Mouse (Mus musculus) kidney, adult 11 months (tissue): Measurements from ENCODE around the gene Txndc12.

Source experiments
- DNase-seq: peaks from one replicate; pipeline ENCODE4 v3.0.0; 2022

Gene Txndc12

DNA sequence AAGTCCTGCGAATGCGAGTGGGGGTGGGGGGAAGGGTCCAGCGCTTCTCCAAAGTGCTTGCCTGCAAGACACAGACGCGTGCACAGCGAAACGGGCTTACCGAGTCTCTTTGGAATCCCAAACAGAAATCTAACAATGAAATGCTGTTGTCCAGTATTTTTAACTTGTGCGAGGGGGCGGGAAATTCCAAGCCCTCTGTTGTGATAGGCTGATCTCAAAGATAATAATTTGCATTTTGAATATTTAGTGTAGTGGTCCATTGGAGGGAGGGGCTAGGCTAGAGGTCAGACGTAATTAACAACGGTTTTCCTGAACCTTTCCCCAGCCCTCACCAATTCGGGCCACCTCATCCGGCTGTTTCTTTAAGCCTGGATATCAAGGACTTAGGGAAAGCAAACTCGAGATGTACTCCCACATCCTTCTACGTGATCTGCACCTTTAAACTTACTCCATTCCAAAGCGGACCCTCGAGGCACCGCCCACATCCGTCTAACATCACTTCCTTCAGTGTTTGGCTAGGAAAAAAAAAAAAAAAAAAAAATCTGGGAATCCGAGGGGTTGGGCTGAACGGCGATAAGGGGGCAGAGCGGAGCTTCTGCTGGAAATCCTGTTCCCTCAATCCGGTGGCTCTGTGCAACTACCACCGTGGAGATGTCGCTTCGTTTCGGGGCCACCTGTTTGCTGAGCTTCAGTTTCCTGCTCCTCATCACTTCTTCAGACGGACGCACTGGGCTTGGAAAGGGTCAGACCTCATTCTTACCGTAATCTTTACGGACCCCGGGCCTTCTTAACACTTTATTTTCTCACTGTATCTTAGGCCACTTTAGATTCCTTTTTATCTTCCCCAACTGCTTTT lies at the start of gene Txndc12:
Gene Txndc12 (plus strand): TSS at position 487 of the 856 bp plus-strand sequence.
- peak; percentile 93 for DNase-seq

DNA sequence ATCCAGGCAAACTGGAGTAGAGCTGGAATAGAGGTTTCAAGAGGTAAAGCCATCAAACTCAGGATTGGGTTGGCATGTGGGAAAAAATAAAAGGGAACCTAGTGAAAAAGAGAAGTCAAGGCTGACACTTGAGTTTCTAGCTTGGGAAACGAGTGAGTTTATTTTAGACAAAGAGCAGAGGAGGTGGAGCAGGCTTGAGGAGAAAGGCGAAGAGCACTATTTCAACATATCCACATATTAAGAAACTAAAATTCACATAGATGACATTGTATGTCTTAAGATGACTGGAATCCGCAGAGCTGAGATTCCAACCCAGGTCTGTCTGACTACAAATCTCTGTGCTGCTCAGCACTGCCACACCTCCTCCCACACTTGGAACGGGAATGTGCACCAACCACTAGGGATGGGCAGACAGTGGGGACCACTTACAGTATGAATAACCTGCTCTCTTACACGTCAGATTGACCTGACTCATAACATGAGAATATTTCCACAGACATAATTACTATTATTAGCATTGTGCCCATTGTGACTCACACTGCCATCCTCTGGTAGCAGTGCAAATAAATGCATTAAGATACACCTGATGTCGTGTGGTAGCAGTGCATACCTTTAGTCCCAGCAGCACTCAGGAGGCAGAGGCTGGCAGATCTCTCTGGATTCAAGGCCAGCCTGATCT lies 45.0 kb upstream of the Txndc12 start:
- DNase-seq = no peak

- no peak for DNase-seq
These were observed 43.9 kb upstream of the Txndc12 start for GRCm38 (mm10) chr4:108790507-108790906.

- DNase-seq = no peak
These were observed 40.5 kb upstream of the Txndc12 start for GRCm38 (mm10) chr4:108793941-108794340.

DNA sequence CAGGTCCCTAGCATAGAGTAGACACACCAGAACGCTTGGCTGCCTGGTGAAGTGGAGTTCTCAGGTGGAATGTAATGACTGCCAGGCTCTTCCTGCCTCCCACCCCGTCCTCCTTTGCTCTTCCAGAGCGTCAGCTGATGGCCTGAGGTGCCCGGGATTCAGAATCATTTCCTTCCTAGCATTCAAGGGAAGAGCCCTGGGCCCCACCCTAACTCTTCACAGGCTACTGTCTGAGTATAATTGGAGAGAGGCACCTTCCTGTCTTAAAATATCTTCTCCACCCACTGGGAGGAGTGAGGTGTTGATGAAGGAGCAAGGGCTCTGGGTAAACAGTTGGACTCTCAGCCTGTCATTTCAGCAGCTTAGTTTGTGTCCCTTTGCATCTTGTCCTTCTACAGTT lies 37.7 kb upstream of the Txndc12 start:
- peak; percentile 34 for DNase-seq

DNA sequence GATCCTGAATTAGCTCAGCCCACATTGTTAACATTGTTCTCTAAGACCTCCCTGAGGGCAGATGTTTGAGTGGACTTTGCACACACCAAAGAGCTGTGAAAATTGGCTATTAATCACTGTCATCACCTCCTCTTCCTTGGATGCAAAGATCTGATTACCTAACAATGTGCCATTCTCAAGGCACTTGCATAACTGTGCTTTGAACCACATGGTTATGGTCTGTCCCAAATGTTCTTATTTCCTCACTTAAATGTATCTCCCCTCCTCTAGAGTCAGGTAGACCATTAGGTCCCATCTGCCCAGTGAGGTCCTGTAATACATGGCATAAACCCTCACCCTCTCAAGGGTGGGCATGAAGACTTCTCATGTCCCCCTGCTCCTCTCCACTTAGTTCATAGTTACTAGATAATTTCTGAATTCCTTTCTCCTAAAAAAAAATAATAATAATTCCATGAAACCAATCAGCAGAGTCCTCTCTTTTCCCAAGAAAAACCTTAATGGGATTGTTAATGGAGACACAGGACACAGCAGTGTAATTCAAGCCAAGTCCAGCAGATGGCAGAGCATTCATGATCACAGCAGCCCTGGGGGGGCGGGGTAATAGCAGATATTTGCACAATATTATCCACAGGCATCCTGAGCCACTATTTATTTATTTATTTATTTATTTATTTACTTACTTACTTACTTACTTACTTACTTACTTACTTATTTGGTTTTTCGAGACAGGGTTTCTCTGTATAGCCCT lies 36.1 kb upstream of the Txndc12 start:
- peak; percentile 44 for DNase-seq

GRCm38 (mm10) chr4:108803535-108803934 lies 30.9 kb upstream of the Txndc12 start:
- no peak for DNase-seq

DNA sequence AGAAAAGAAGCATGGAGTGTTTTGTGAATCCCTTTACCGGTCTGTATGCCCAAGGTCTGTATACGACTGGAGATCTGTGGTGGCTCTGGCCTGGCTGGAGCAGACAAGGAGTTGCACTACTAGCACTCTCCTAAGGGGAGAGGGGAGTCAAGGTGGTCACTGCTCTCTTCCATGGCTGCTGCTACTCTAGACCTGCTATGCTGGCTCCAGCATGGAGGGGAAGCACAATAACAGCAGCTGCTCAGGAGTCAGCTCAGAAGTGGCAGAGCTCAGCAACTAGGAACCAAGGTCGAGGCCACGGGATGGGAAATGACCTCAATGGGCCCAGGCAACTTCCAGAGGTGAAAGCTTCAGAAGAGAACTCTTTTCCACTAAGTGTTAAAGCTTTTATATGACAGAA lies 23.3 kb upstream of the Txndc12 start:
- DNase-seq = no peak

DNA sequence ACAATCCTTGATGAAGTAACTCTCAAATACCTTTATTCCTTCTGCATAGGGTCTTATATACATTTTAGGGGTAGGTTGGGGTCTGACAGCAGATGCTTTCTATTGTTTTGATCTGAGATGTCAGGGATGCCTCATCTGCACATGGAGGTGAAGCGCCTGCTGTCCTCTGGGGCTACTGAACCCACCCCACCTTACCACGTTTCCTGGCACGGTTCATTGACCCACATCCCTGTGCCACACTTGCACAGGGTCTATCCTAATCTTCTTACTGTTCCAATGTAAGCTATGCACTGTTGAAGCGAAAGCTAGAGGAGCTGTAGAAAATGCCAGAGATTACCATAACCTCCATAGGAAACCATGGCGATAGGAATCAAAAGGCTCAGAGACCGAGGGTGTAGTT lies 22.9 kb upstream of the Txndc12 start:
- DNase-seq = no peak

DNA sequence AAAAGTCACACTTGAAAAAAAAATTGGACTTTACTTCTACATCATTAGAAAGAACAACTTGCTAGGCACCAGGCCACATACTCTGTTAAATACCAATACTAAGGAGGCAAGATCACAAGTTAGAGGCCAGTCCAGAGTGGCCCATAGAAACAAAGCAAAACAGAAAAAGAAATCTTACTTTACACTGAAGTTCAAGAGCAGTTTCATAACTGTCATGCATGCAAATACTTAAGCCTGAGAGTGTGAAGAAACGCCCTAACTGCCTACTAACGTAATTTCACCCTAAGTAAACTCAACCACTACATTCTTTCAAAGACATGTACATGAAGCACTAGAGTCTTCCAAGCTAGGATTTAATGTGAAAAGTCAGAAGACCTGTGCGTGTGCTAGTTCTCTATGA lies 8.7 kb upstream of the Txndc12 start:
- DNase-seq = no peak

- no peak for DNase-seq
These were observed 8.3 kb upstream of the Txndc12 start for GRCm38 (mm10) chr4:108826096-108826495.

- DNase-seq = no peak
These were observed 7.8 kb upstream of the Txndc12 start for GRCm38 (mm10) chr4:108826643-108827042.

GRCm38 (mm10) chr4:108830698-108831097 lies 3.7 kb upstream of the Txndc12 start:
- DNase-seq = no peak

GRCm38 (mm10) chr4:108832916-108833827 lies 1.2 kb upstream of the Txndc12 start, which contains the start of gene Btf3l4:
Gene Btf3l4, minus strand, starts transcription at chr4:108833614.
- peak; percentile 89 for DNase-seq

GRCm38 (mm10) chr4:108833828-108834114 lies 630 bp upstream of the Txndc12 start:
- no peak for DNase-seq

DNA sequence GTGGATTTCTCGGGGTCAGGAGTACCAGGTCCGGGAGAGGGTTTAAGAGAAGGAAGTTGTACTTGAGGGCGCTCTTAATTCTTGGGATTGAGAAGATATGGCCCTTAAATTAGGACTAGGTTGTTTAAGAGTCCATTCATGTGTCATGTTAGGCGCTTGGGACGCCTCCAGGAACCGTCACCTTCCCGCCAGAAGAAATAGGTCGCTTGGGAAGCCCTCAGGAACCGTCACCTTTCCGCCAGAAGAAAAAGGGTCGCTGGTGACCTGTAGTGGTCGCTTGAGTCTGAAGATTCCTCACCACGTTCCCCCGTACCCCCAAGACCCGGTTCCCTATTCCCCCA lies 540 bp downstream of the Txndc12 start:
- no peak for DNase-seq

DNA sequence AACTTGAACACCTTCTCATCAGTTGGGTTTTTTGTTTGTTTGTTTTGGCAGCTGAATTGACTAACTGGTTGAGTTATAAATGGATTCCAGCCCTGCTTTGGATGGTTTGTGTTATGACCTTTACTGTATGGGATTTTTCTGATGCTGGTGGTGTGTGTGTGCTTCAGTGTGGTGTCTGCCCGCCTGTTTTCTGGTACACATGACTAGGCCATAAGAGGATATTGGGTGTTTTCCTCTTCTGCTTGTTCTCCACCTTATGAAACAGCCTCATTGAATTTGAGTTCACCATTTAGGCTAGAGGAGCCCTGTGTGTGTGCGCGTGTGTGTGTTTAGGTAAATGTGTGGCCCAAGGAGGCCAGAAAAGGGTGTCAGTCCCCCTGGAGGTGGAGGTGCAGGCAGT lies 1.1 kb downstream of the Txndc12 start:
- peak; percentile 16 for DNase-seq

DNA sequence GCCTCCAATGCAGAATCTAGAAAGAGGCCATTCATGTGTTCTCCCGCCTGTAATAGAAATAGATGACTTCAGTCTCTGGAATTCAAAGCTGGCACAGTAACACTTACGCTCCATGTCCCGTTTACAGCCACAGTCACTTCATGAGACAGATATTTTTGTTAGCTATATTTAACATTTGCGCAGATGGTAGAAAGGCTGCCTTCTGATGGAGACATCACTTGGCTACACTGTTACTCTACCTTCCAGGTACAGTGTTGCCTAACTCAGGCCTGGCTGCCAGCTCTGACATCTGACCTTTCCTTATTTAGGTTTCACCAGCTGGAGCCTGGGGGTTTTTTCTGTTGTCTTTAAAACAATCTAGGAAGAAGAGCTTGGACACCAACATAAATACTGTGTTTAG lies 3.6 kb downstream of the Txndc12 start:
- DNase-seq = no peak

DNA sequence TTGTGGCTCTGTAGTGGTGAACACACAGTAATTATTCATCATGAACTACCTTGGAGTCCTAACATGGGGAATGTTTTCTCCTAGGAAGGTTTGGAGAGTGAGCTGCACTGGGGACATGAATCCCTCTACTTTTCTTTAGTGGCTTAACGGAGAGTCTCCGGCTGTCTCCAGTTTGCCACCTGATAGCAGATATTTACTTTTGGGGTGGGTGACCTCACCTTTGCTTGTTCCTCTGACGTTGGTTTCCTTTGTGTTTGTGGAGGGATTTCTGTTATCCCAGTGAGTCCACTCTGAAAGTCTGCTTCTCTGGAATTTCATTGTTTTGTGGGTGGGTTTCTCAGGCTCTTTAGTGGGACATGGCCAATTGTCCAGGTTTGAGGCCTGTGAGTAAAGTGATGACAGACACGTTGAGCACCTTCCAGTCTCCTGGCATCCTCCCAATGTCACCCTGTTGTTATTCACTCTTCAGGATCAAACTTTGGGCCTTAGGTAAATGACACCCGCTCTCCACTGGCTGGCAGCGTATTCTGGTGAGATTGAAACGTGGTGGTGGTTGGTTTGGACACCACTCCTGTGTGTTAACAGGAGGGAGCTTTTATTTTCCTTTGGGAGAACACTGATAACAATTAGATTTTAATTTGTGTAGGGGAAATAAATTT lies 7.6 kb downstream of the Txndc12 start:
- DNase-seq = no peak

DNA sequence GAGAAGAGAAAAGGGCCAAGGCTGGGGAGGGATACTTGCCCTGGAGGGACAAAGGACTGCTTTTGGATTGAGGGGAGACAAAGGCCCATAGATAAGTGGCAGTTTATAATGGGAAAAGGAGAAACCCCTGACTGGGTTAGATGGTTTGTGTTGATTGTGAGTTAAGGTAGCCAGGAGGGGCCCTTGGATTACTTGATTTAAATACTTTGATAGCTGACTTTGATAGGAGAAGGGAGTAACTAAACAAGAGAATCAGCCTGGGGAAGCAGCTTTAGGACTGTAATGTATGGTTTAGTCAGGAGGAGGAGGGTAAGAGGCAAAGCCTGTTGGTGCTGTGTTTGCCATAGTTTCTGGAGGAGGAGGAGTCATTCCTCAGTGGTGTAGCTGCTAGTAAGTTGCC lies 8.9 kb downstream of the Txndc12 start:
- DNase-seq = no peak

- no peak for DNase-seq
These were observed 11.6 kb downstream of the Txndc12 start for GRCm38 (mm10) chr4:108845824-108846569.
